Mouse (Mus musculus) T-helper 1 cell (primary cell): ENCODE measurements around the gene Maml3.

Experiments used
- in situ Hi-C: fragments of 300-600 bp; cut with MboI, MseI; formaldehyde crosslinking; loops from one replicate; pipeline ENCODE4 v1.15.1; 2025; ENCODE audit warnings: high pct_unique_total_duplicates

Maml3 gene

GRCm38 (mm10) chr3:51719373-51719772, 385.5 kb downstream of the Maml3 start:
- in situ Hi-C loops, result no loop called here

GRCm38 (mm10) chr3:51717909-51718308, 387.0 kb downstream of the Maml3 start:
- in situ Hi-C loops, result no loop called here

DNA sequence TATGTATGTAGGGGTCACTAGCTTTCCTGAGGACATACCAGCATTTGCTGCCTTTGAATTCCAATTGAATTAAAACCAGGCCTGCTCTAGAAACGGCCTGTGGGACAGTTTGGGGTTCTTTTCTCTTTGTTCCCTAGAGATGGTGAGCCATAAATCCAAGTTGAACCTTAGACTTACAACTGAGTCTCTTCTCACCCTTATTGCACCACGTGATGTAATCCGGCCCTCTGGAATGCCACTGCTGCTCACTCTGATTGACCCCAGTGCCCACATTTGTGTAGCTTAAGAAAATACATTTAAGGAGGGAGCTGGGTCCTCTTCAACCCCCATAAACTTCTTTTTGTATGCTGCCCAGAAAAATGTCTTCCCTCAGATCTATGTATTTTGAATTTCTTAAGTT, 387.4 kb downstream of the Maml3 start:
- in situ Hi-C loops, result no loop called here

GRCm38 (mm10) chr3:51714469-51714868, 390.4 kb downstream of the Maml3 start:
- in situ Hi-C loops, result no loop called here

GRCm38 (mm10) chr3:51713233-51713632, 391.6 kb downstream of the Maml3 start:
- in situ Hi-C loops, result no loop called here

- in situ Hi-C loops, result no loop called here
Observed at GRCm38 (mm10) chr3:51712382-51712781, 392.5 kb downstream of the Maml3 start.

- in situ Hi-C loops, result loop anchor here (5.0 kb wide), 1 partner anchor 533 kb away; no protein-coding TSS in a partner anchor
Observed at GRCm38 (mm10) chr3:51708746-51709411, 396.0 kb downstream of the Maml3 start.

DNA sequence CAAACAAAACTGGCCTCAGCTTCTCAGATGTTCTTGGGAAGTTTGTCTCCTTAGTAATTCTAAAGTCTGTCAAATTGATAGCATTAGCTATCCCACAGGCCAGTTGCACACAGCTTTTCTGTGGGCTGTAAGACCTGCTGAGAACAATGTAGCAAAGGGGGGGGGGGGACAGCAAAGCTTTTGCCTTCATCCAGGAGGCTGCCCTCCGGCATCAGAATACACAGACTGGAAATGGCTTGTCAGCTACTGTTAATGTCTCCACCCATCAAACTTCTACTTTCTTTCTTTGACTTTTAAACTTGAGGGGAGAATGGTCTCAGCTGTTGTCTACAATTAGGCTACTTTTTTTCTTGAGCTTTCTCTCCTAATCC, 396.5 kb downstream of the Maml3 start:
- in situ Hi-C loops, result loop anchor here (5.0 kb wide), 1 partner anchor 534 kb away; no protein-coding TSS in a partner anchor

DNA sequence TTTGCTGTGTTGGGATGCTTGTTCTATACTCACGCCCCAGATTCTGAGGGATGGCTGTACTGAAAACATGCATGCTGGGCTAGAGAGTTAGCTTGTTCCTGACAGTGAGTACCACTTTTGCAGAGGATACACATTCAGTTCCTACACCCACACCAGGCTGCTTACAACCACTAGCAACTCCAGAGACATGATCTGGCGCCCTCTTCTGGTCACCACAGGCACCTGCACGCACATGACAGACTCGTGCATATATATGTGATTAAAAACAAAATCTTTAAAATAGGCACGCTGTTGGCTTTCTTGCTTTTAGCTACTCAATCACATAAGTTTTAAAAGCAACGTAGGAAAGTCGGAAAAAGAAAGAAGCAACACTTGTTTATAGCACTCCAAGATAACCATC, 399.7 kb downstream of the Maml3 start:
- in situ Hi-C loops, result loop anchor here (5.0 kb wide), 1 partner anchor 537 kb away; no protein-coding TSS in a partner anchor

GRCm38 (mm10) chr3:51703478-51703877, 401.4 kb downstream of the Maml3 start:
- in situ Hi-C loops, result no loop called here

DNA sequence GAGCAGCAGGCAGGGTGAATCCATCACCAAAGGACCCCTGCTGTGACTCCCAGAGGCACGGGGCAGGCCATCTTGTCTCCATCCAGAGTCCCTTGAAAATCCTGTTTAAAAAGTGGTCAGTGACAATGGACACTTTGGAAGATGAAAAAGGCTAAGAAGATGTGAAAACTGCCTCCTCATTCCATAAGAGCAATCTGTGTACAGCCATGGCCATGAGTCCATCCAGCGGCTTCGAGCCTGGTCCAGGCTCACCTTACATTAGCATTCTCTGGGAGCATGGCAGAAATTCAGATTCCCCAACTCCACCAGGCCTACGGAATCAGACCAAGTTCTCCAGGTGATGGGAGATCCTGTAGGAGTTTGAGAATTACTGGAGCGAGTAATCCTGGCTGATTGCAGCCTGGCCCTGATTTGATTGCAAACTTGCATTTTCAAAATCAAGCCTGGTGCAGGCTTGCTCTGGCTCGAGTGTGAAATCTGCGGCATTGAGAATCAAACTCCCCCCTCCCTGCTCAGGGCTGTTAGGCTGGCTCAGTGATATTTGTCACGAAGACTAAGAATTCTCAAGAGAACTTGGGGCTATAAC, 402.1 kb downstream of the Maml3 start:
- in situ Hi-C loops, result no loop called here

- in situ Hi-C loops, result no loop called here
Observed at GRCm38 (mm10) chr3:51701950-51702349, 402.9 kb downstream of the Maml3 start.

DNA sequence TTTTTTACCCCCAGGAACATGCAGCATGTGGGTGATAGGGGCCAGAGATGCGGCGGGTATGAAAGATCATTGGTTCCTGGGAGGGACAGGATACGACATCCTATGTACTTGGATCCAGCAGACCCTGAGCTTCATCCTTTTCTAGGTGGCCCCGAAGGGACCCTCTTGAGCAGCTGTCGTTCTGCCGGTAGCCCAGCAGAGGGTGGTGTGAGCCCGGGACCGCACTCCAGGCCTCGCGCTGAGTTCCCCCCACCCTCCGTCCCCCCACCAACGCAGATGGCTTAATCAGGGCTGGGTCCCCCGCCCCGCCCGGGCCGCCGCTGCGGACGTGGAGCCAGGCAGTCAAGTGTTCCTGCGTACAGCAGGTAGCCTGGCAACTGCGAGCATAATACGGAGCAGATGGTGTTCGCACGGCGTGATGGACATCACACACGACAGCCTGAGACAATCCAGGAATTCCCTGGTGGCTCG, 403.6 kb downstream of the Maml3 start:
- in situ Hi-C loops, result no loop called here

DNA sequence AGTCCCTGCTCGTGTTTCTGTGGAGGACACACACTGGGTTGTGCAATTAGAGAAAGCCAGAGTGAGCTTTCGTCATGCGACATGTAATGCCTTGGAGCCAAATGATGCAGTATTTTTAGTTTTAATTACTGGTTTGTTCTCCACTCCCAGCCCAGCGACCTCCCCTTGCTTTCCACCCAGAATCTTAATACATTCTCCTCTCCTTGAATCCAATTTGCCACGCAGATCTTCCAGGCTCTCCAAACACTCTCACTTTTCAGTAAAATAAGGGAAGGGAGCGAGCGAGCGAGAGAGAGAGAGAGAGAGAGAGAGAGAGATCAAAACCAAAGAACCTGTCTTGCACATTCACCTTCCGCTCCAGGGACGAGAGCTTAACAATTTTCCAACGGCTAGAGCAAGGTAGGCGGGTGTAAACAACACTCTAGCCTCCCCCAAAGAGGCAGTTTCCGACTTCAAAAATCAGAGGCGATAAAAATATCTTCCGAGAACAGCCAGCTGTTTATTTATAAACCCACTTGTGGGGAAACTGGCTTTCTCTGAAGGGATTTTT, 404.1 kb downstream of the Maml3 start:
- in situ Hi-C loops, result no loop called here

DNA sequence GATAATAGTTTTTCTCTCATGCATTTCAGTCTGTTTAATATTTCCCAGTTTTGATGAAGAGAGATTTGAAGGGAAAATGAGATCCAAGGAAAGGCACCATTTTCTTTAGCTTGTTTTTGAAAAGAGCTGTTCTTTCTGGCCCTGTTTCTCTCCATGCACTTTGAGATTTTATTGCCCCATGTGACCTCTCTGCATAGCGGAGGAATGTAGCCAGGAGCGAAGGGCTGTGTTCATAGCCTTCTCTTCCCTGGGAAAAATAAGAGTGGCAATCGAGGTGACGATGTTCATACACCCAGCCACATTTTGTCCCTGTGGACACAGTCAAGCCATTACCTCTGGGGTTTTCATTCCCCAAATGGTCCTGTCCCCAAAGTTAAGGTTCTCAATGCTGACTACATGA, 404.8 kb downstream of the Maml3 start:
- in situ Hi-C loops, result no loop called here

GRCm38 (mm10) chr3:51697931-51698330, 406.9 kb downstream of the Maml3 start:
- in situ Hi-C loops, result no loop called here

DNA sequence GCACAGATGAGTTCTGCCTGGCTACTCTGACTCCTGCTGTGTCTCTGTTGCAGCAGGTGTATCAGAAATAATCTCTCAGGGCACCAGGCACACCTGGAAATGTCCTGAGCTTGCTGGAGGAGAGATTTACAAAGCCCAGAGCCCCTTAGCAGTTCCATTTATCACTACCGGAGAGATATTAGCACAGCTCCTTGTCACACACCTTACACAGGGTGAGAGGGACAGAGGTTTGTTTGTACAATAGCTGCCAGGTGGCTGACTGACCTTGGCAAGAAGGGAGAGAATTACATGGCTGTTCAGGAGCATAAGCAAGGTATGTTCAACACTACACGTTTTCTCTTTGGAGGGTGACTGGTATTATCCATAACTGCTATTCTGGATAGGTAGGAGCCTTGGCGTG, 409.2 kb downstream of the Maml3 start:
- in situ Hi-C loops, result no loop called here

- in situ Hi-C loops, result no loop called here
Observed at GRCm38 (mm10) chr3:51694576-51694975, 410.3 kb downstream of the Maml3 start.

GRCm38 (mm10) chr3:51693196-51693595, 411.7 kb downstream of the Maml3 start:
- in situ Hi-C loops, result no loop called here

DNA sequence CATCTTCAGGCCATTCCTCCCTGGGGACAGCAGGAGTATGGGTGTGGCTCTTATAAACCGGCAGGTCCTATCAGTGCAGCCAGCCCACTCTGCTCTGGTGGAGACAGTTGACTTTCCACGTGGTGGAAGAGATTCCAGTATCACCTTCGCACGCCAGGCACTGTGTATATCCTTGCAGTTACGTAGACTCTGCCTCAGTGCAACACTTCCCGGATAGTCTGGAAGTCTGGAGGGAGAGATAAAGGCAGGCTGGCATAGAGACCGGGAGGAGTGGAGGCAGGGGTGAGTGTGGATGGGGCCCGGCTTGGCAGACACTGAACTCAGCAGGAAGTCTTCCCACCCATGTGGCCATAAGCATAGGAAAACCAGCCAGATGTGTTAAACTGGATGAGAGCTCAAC, 416.2 kb downstream of the Maml3 start:
- in situ Hi-C loops, result no loop called here

GRCm38 (mm10) chr3:51686791-51687190, 418.1 kb downstream of the Maml3 start:
- in situ Hi-C loops, result no loop called here

DNA sequence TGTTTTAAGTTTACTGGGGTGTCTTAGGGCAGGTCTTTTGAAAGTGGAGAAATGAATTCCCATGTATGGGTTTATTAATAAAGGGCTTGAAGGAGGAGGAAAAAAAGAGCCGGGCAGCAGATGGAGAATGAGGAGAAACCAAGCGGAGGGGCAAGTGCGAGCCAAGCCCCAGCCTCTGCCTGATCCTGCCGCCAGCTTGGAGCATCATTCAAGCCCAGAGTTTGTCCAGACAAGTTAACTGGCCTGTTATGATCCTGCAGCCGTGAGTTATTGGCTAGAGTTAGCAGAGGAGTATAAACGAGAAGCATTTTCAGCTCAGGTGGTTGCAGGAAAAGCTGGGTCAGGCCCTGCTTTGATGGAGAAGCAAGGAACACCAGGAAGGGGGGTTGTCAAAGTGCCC, 418.6 kb downstream of the Maml3 start:
- in situ Hi-C loops, result no loop called here

- in situ Hi-C loops, result no loop called here
Observed at GRCm38 (mm10) chr3:51685539-51685938, 419.3 kb downstream of the Maml3 start.
